Mouse (Mus musculus): Measurements from ENCODE around the gene Urb2.

DNA sequence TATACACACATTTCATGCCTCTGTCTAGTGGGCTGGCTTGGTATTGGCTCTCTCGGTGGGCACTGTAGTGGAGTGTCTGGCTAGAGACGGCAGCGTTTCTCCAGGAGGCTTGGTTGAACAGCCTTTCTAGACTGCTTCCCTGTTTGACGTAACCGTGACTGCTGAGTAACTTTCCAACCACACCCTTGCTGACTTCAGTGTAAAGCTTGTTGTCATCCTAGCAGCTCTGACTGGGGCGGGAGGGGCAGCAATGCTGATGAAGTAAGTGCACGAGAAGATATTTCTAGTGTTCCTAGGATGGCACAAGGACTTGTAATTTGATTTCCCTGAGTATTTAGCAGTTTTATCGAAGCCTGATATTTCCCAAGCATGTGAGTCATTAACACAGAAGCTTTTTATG is 24.5 kb downstream of the Urb2 start:
- TF ChIP-seq CTCF (IDR thresholded peaks at IDR 0.05; ENCODE audit: low read depth, low read length), result no peak
- TF ChIP-seq GATA1 (IDR thresholded peaks at IDR 0.05; ENCODE audit: borderline replicate concordance, low read length), result no peak
- no peak for TF ChIP-seq TAL1 (conservative IDR thresholded peaks at IDR 0.05; ENCODE audit: low read depth, low read length)
- TF ChIP-seq GATA2 (IDR thresholded peaks at IDR 0.05; ENCODE audit: borderline replicate concordance, low read depth, low read length), result no peak
- no peak for TF ChIP-seq POLR2AphosphoS5 (IDR thresholded peaks at IDR 0.05; ENCODE audit: insufficient replicate concordance, low read depth, low read length)

Measured in G1E (cell line).